8 mouse cellular contexts compared by ENCODE assay signal in genomic region chr8:3280266-3280910, GRCm38 (mm10). TPM values are rescaled to one million over a fixed set of nuclear protein-coding genes. Genes with fewer than 3 reads are reported as not detected.
DNase-seq lines count a peak whose midpoint lies in the region; ATAC-seq lines count a peak whose summit lies in the region.

No protein-coding gene starts in this region.

- ATAC-seq in forebrain, embryonic 14.5 days = no peak
- no peak for ATAC-seq in hindbrain, embryonic 15.5 days (ENCODE audit: low FRiP score, low read depth)
- no peak for ATAC-seq in liver, embryonic 13.5 days (ENCODE audit: low read depth)

- H3K27me3 ChIP-seq in forebrain, embryonic 14.5 days (replicated peaks; ENCODE audit: control insufficient read depth, insufficient read depth, low read length) = no peaks in the 10 kb centered on the region
- H3K27me3 ChIP-seq in hindbrain, embryonic 15.5 days = no peaks in the 10 kb centered on the region
- no peaks in the 10 kb centered on the region for H3K27me3 ChIP-seq in liver, embryonic 13.5 days

- H3K9ac ChIP-seq in forebrain, embryonic 14.5 days (ENCODE audit: low read length) = peak overlapping the region; percentile 91
- no peak overlapping the region for H3K9ac ChIP-seq in hindbrain, embryonic 15.5 days
- peak overlapping the region; percentile 96 for H3K9ac ChIP-seq in liver, embryonic 13.5 days

- DNase-seq in gastrocnemius, postnatal 10 days = peak; percentile 23
- no peak for DNase-seq in gastrocnemius, adult 8-10 months (ENCODE audit: low spot score in 2 of 2)
- peak; percentile 42 for DNase-seq in NIH3T3 (ENCODE audit: low read depth)
- DNase-seq in forebrain, embryonic 14.5 days (ENCODE audit: low spot score) = peak; percentile 6
- peak; percentile 24 for DNase-seq in liver, embryonic 13.5 days
- peak; percentile 21 for DNase-seq in neural tube, embryonic 10.5 days (ENCODE audit: extremely low spot score, low spot score)
- DNase-seq in urinary bladder, postnatal 36 days (ENCODE audit: low spot score in 2 of 2) = peak; percentile 28 to 51

- H3K36me3 ChIP-seq in forebrain, embryonic 14.5 days (ENCODE audit: control insufficient read depth, insufficient read depth, low read length) = no peaks in the 10 kb centered on the region
- H3K36me3 ChIP-seq in hindbrain, embryonic 15.5 days = no peaks in the 10 kb centered on the region
- no peaks in the 10 kb centered on the region for H3K36me3 ChIP-seq in liver, embryonic 13.5 days

- peaks cover 12% of the 10 kb centered on the region for H3K4me1 ChIP-seq in forebrain, embryonic 14.5 days (ENCODE audit: control insufficient read depth, insufficient read depth, low read length)
- H3K4me1 ChIP-seq in hindbrain, embryonic 15.5 days (replicated peaks) = peaks cover 37% of the 10 kb centered on the region
- H3K4me1 ChIP-seq in liver, embryonic 13.5 days (replicated peaks) = peaks cover 48% of the 10 kb centered on the region

- H3K4me2 ChIP-seq in forebrain, embryonic 14.5 days (ENCODE audit: low read length) = peak overlapping the region; percentile 80
- peak overlapping the region; percentile 84 for H3K4me2 ChIP-seq in hindbrain, embryonic 15.5 days
- peak overlapping the region; percentile 89 for H3K4me2 ChIP-seq in liver, embryonic 13.5 days

- no peak overlapping the region for H3K27ac ChIP-seq in forebrain, embryonic 14.5 days (ENCODE audit: low read depth, low read length)
- H3K27ac ChIP-seq in hindbrain, embryonic 15.5 days (replicated peaks) = no peak overlapping the region
- peak overlapping the region; percentile 13; the same call in 1 of the 2 replicates for H3K27ac ChIP-seq in liver, embryonic 13.5 days

- 40% methylated on average over 11 of the region's 11 CpGs for WGBS in forebrain, embryonic 14.5 days
- WGBS in hindbrain, embryonic 15.5 days = 31% methylated on average over 11 of the region's 11 CpGs
- WGBS in liver, embryonic 13.5 days (ENCODE audit: insufficient replicate concordance) = 28% methylated on average over 11 of the region's 11 CpGs

- H3K9me3 ChIP-seq in forebrain, embryonic 14.5 days (replicated peaks; ENCODE audit: control insufficient read depth, low read length) = no peaks in the 10 kb centered on the region
- H3K9me3 ChIP-seq in hindbrain, embryonic 15.5 days = no peaks in the 10 kb centered on the region
- H3K9me3 ChIP-seq in liver, embryonic 13.5 days (replicated peaks) = no peaks in the 10 kb centered on the region

- peak overlapping the region; percentile 73; the same call in 1 of the 2 replicates for H3K4me3 ChIP-seq in forebrain, embryonic 14.5 days (ENCODE audit: low read depth, low read length)
- H3K4me3 ChIP-seq in hindbrain, embryonic 15.5 days = 0 out of 2 replicates have a peak overlapping the region, but pooled peaks have one; percentile 91
- peak overlapping the region; percentile 95 for H3K4me3 ChIP-seq in liver, embryonic 13.5 days (replicated peaks)

RNA-seq across cellular contexts. Expression of gene Insr, which starts 1.0 kb away (rescaled TPM):
- 10 to 100 TPM; 44.6 to 50.4 TPM for total RNA-seq in gastrocnemius, postnatal 10 days (2021)
- 10 to 100 TPM; 60.4 to 66.9 (median 64.0) TPM for total RNA-seq in gastrocnemius, adult 8-10 months (2022)
- 33.6 and 50.9 TPM in 2 replicates for polyA plus RNA-seq in forebrain, embryonic 14.5 days (2014; fragmentation: Nextera tagmentation; extraction: Ambion mirVana)
- 52.5 and 55.9 TPM in 2 replicates for polyA plus RNA-seq in hindbrain, embryonic 15.5 days (2015; fragmentation: Nextera tagmentation; extraction: Ambion mirVana)
- 12.8 and 13.2 TPM in 2 replicates for polyA plus RNA-seq in liver, embryonic 13.5 days (2015; fragmentation: Nextera tagmentation; extraction: Ambion mirVana)

Comparison
In these comparisons a context has a peak if more than half of its experiments do, and no peak if none do; other contexts are left out.
1. DNase-seq: peak in gastrocnemius, postnatal 10 days (single experiment), NIH3T3 (single experiment), forebrain, embryonic 14.5 days (single experiment), liver, embryonic 13.5 days (single experiment), neural tube, embryonic 10.5 days (single experiment) and urinary bladder, postnatal 36 days (2 of 2); none in gastrocnemius, adult 8-10 months (0 of 2).
2. Peak in every context shown above with its lines, with median percentiles within 50 percentile points of each other: H3K4me2 ChIP-seq and H3K4me3 ChIP-seq.